Mouse (Mus musculus): ENCODE measurements around the gene Epha1. TPM values are rescaled to one million over a fixed set of nuclear protein-coding genes. Genes with fewer than 3 reads are reported as not detected.

The Epha1 gene
- polyA plus RNA-seq, 1 experiment from 2014 or later = 2.6 TPM

GRCm38 (mm10) chr6:42350968-42351775 is 21.9 kb downstream of the Epha1 start:
- Histone ChIP-seq H3K4me3 (peak overlapping the region; percentile 74), H3K36me3 (peaks cover 29% of the 10 kb centered on the region), H3K9ac (peak overlapping the region; percentile 76), H3K4me2 (peak overlapping the region; percentile 95), H3K27me3 (replicated peaks) (no peaks in the 10 kb centered on the region), H3K27ac (peak overlapping the region; percentile 86), H3K9me3 (replicated peaks) (no peaks in the 10 kb centered on the region), H3K4me1 (peaks cover 67% of the 10 kb centered on the region)
- WGBS (ENCODE audit: insufficient replicate concordance) = 23% methylated on average over 13 of the region's 13 CpGs
- ATAC-seq = no peak

GRCm38 (mm10) chr6:42350021-42350967 is 22.8 kb downstream of the Epha1 start:
- Histone ChIP-seq H3K9me3 (replicated peaks) (no peaks in the 10 kb centered on the region), H3K36me3 (peaks cover 20% of the 10 kb centered on the region), H3K9ac (peak overlapping the region; percentile 76), H3K4me1 (peaks cover 67% of the 10 kb centered on the region), H3K27ac (peak overlapping the region; percentile 86), H3K4me2 (peak overlapping the region; percentile 95), H3K27me3 (replicated peaks) (no peaks in the 10 kb centered on the region), H3K4me3 (peak overlapping the region; percentile 74)
- ATAC-seq = peak; percentile 17; the same call in 1 of the 2 replicates
- WGBS (ENCODE audit: insufficient replicate concordance) = under 1% methylated on average over 52 of the region's 72 CpGs

GRCm38 (mm10) chr6:42349426-42350020 is 23.5 kb downstream of the Epha1 start, which contains the start of gene Zyx:
Gene Zyx, plus strand, starts transcription at chr6:42349630.
- Histone ChIP-seq H3K4me3 (peak within 1 kb of the TSS; percentile 74), H3K9ac (peak within 1 kb of the TSS; percentile 76), H3K27me3 (replicated peaks) (no peaks in the 10 kb centered on the region), H3K9me3 (replicated peaks) (no peaks in the 10 kb centered on the region), H3K36me3 (peaks cover 12% of the 10 kb centered on the region), H3K27ac (peak within 1 kb of the TSS; percentile 86), H3K4me2 (peak within 1 kb of the TSS; percentile 95), H3K4me1 (peaks cover 59% of the 10 kb centered on the region)
- WGBS (ENCODE audit: insufficient replicate concordance) = under 1% methylated on average over 24 of the region's 36 CpGs
- ATAC-seq = peak; percentile 89

GRCm38 (mm10) chr6:42349006-42349425 is 24.1 kb downstream of the Epha1 start:
- under 1% methylated on average over 11 of the region's 11 CpGs for WGBS (ENCODE audit: insufficient replicate concordance)
- H3K4me3 ChIP-seq = peak overlapping the region; percentile 74
- H3K36me3 ChIP-seq = peaks cover 12% of the 10 kb centered on the region
- peaks cover 54% of the 10 kb centered on the region for H3K4me1 ChIP-seq
- peak overlapping the region; percentile 86 for H3K27ac ChIP-seq
- peak; percentile 43 for ATAC-seq
- H3K9me3 ChIP-seq (replicated peaks) = no peaks in the 10 kb centered on the region
- H3K4me2 ChIP-seq = peak overlapping the region; percentile 95
- no peaks in the 10 kb centered on the region for H3K27me3 ChIP-seq (replicated peaks)
- H3K9ac ChIP-seq = peak overlapping the region; percentile 76

GRCm38 (mm10) chr6:42348281-42349005 is 24.6 kb downstream of the Epha1 start:
- no peak for ATAC-seq
- no peak overlapping the region for H3K27ac ChIP-seq
- H3K27me3 ChIP-seq (replicated peaks) = no peaks in the 10 kb centered on the region
- H3K9me3 ChIP-seq (replicated peaks) = no peaks in the 10 kb centered on the region
- H3K4me3 ChIP-seq = no peak overlapping the region
- 42% methylated on average over 12 of the region's 12 CpGs for WGBS (ENCODE audit: insufficient replicate concordance)
- H3K36me3 ChIP-seq = peaks cover 12% of the 10 kb centered on the region
- peaks cover 48% of the 10 kb centered on the region for H3K4me1 ChIP-seq
- peak overlapping the region; percentile 95 for H3K4me2 ChIP-seq
- H3K9ac ChIP-seq = no peak overlapping the region

- no peak overlapping the region for H3K27ac ChIP-seq
- no peak for ATAC-seq
- H3K36me3 ChIP-seq = no peaks in the 10 kb centered on the region
- no peak overlapping the region for H3K4me3 ChIP-seq
- H3K9me3 ChIP-seq (replicated peaks) = no peaks in the 10 kb centered on the region
- no peak overlapping the region for H3K9ac ChIP-seq
- H3K27me3 ChIP-seq (replicated peaks) = no peaks in the 10 kb centered on the region
- peaks cover 8% of the 10 kb centered on the region for H3K4me1 ChIP-seq
- WGBS (ENCODE audit: insufficient replicate concordance) = 67% methylated on average over 1 of the region's 1 CpGs
- H3K4me2 ChIP-seq = no peak overlapping the region
Measured at GRCm38 (mm10) chr6:42344255-42344654, 28.8 kb downstream of the Epha1 start.

GRCm38 (mm10) chr6:42343361-42344120 is 29.5 kb downstream of the Epha1 start:
- no peak overlapping the region for H3K27ac ChIP-seq
- H3K9ac ChIP-seq = no peak overlapping the region
- no peaks in the 10 kb centered on the region for H3K9me3 ChIP-seq (replicated peaks)
- no peak overlapping the region for H3K4me3 ChIP-seq
- H3K27me3 ChIP-seq (replicated peaks) = no peaks in the 10 kb centered on the region
- WGBS (ENCODE audit: insufficient replicate concordance) = 76% methylated on average over 9 of the region's 9 CpGs
- H3K36me3 ChIP-seq = no peaks in the 10 kb centered on the region
- H3K4me1 ChIP-seq = peaks cover 3% of the 10 kb centered on the region; the same call in 1 of the 2 replicates
- H3K4me2 ChIP-seq = no peak overlapping the region
- ATAC-seq = no peak

GRCm38 (mm10) chr6:42342171-42342570 is 30.9 kb downstream of the Epha1 start:
- WGBS (ENCODE audit: insufficient replicate concordance) = 33% methylated on average over 1 of the region's 1 CpGs
- Histone ChIP-seq H3K36me3 (no peaks in the 10 kb centered on the region), H3K9me3 (replicated peaks) (no peaks in the 10 kb centered on the region), H3K27me3 (replicated peaks) (no peaks in the 10 kb centered on the region), H3K9ac (no peak overlapping the region), H3K27ac (no peak overlapping the region), H3K4me2 (no peak overlapping the region), H3K4me1 (no peaks in the 10 kb centered on the region), H3K4me3 (no peak overlapping the region)
- no peak; the same call in 1 of the 2 replicates for ATAC-seq

- Histone ChIP-seq H3K4me2 (no peak overlapping the region), H3K9me3 (replicated peaks) (no peaks in the 10 kb centered on the region), H3K27ac (no peak overlapping the region), H3K27me3 (replicated peaks) (no peaks in the 10 kb centered on the region), H3K4me3 (no peak overlapping the region), H3K9ac (no peak overlapping the region), H3K4me1 (no peaks in the 10 kb centered on the region), H3K36me3 (no peaks in the 10 kb centered on the region)
- no peak for ATAC-seq
- WGBS (ENCODE audit: insufficient replicate concordance) = 48% methylated on average over 5 of the region's 5 CpGs
Measured at GRCm38 (mm10) chr6:42339981-42340380, 33.1 kb downstream of the Epha1 start.

- no peak overlapping the region for H3K4me3 ChIP-seq
- no peak overlapping the region for H3K4me2 ChIP-seq
- no peak for ATAC-seq
- WGBS (ENCODE audit: insufficient replicate concordance) = 58% methylated on average over 2 of the region's 2 CpGs
- H3K9ac ChIP-seq = no peak overlapping the region
- H3K9me3 ChIP-seq (replicated peaks) = no peaks in the 10 kb centered on the region
- no peaks in the 10 kb centered on the region for H3K4me1 ChIP-seq
- no peaks in the 10 kb centered on the region; the same call in 1 of the 2 replicates for H3K27me3 ChIP-seq (replicated peaks)
- no peaks in the 10 kb centered on the region for H3K36me3 ChIP-seq
- no peak overlapping the region for H3K27ac ChIP-seq
Measured at GRCm38 (mm10) chr6:42339189-42339588, 33.9 kb downstream of the Epha1 start.

Data from liver, embryonic 12.5 days (tissue).